ENCODE assay signal across 8 mouse cellular contexts in genomic region chr7:132471327-132471726, GRCm38 (mm10).
DNase-seq lines count a peak whose midpoint lies in the region; ATAC-seq lines count a peak whose summit lies in the region.

No protein-coding gene starts in this region.

- no peak for ATAC-seq in neural tube, embryonic 11.5 days (ENCODE audit: insufficient read depth, low FRiP score, low TSS enrichment)
- ATAC-seq in erythroid progenitor cell, adult 5-6 weeks (replicated peaks; ENCODE audit: low FRiP score, poor library complexity, severe bottlenecking), result no peak

- 47% methylated on average over 3 of the region's 3 CpGs for WGBS in neural tube, embryonic 11.5 days

- no peaks in the 10 kb centered on the region for H3K36me3 ChIP-seq in neural tube, embryonic 11.5 days (ENCODE audit: control insufficient read depth, insufficient read depth, low read length)

- no peak overlapping the region for H3K9ac ChIP-seq in neural tube, embryonic 11.5 days (ENCODE audit: low read length)

- DNase-seq in cerebellum, adult 8-10 months, result peak; percentile 20
- DNase-seq in cerebellum, adult 11-12 months, result no peak
- peak; percentile 31 for DNase-seq in neural tube, embryonic 11.5 days (ENCODE audit: low spot score)
- no peak for DNase-seq in neural tube, embryonic 10.5 days (ENCODE audit: extremely low spot score, low spot score)
- DNase-seq in cerebellum, postnatal 36 days, result peak; percentile 35 to 41
- peak; percentile 74 to 82 for DNase-seq in kidney, postnatal 36 days
- DNase-seq in lung, postnatal 10 days, result peak; percentile 84

- H3K9me3 ChIP-seq in neural tube, embryonic 11.5 days (ENCODE audit: control insufficient read depth, low read length), result no peaks in the 10 kb centered on the region

- no peak overlapping the region for H3K4me2 ChIP-seq in neural tube, embryonic 11.5 days (ENCODE audit: low read depth)

- no peaks in the 10 kb centered on the region for H3K4me1 ChIP-seq in neural tube, embryonic 11.5 days (ENCODE audit: control insufficient read depth, insufficient read depth, low read length)

- H3K27ac ChIP-seq in neural tube, embryonic 11.5 days (ENCODE audit: low read depth, low read length), result no peak overlapping the region

- H3K27me3 ChIP-seq in neural tube, embryonic 11.5 days (ENCODE audit: control insufficient read depth, insufficient read depth, low read length), result no peaks in the 10 kb centered on the region

- H3K4me3 ChIP-seq in neural tube, embryonic 11.5 days (ENCODE audit: low read depth, low read length), result no peak overlapping the region

Comparison
In these comparisons a context has a peak if more than half of its experiments do, and no peak if none do; other contexts are left out.
1. DNase-seq: peak in cerebellum, adult 8-10 months (single experiment), neural tube, embryonic 11.5 days (single experiment), cerebellum, postnatal 36 days (2 of 2), kidney, postnatal 36 days (2 of 2) and lung, postnatal 10 days (single experiment); none in cerebellum, adult 11-12 months (single experiment) and neural tube, embryonic 10.5 days (single experiment).